Mouse (Mus musculus) lung, adult 2 months (tissue): ENCODE measurements at regions not wholly inside any gene's neighbourhood (a gene's known extent, or its start where the extent isn't known, plus 50 kb on each side); places are given as distances from the start of the nearest gene placed in this dataset.
A peak's percentile ranks its signal among the peaks of the same experiment; 100 is the strongest.

Experiments
- DNase-seq: peaks from one replicate; pipeline ENCODE4 v3.0.0; 2022
- H3K4me1 ChIP-seq: fragments of 200-500 bp; 2 replicates; pipeline ENCODE4 v1.6.1; 2011; ENCODE audit warnings: low read length; ENCODE audit not compliant: control insufficient read depth, insufficient read depth
- H3K4me3 ChIP-seq: fragments of 200-500 bp; replicated peaks from 2 replicates; pipeline ENCODE3; 2011; ENCODE audit warnings: low read depth, mild to moderate bottlenecking, control low read depth, low read length; ENCODE audit errors: extremely low read depth
- CTCF ChIP-seq: fragments of 200-500 bp; IDR thresholded peaks from 2 replicates; pipeline ENCODE4 v1.5.1; 2011; ENCODE audit warnings: mild to moderate bottlenecking, low read length, control low read depth; ENCODE audit not compliant: insufficient read depth
- POLR2A ChIP-seq: fragments of 200-500 bp; IDR thresholded peaks from 2 replicates; pipeline ENCODE4 v1.6.1; 2011; ENCODE audit warnings: low read depth, mild to moderate bottlenecking, control low read depth, low read length, borderline replicate concordance; ENCODE audit errors: extremely low read depth
- WGBS: fragments of 180-500 bp; shearing (Covaris S2); methylation state at CpG from one replicate; pipeline ENCODE4 v1.1.7; 2018; 5-methylcytosine and 5-hydroxymethylcytosine counted together

GRCm38 (mm10) chr15:10868716-10869585, 83.2 kb upstream of the C1qtnf3 start:
- WGBS, result 59% methylated on average over 14 of the region's 14 CpGs
- DNase-seq, result no peak
- TF ChIP-seq POLR2A (no peak), CTCF (no peak)
- H3K4me3 ChIP-seq, result no peak overlapping the region
- H3K4me1 ChIP-seq, result peaks cover 37% of the 10 kb centered on the region

- TF ChIP-seq CTCF, result no peak
- TF ChIP-seq POLR2A, result no peak
- Histone ChIP-seq H3K4me3 (no peak overlapping the region), H3K4me1 (peaks cover 30% of the 10 kb centered on the region)
- DNase-seq, result peak; percentile 52
- WGBS, result 27% methylated on average over 13 of the region's 13 CpGs
Observed at GRCm38 (mm10) chr15:10869879-10870278, 82.3 kb upstream of the C1qtnf3 start.

GRCm38 (mm10) chr15:10872322-10872967, 79.7 kb upstream of the C1qtnf3 start:
- 7% methylated on average over 12 of the region's 13 CpGs for WGBS
- no peak overlapping the region for H3K4me3 ChIP-seq

GRCm38 (mm10) chr15:10876328-10876727, 75.8 kb upstream of the C1qtnf3 start:
- Histone ChIP-seq H3K4me1 (no peaks in the 10 kb centered on the region), H3K4me3 (no peak overlapping the region)
- no peak for DNase-seq
- 32% methylated on average over 5 of the region's 5 CpGs for WGBS
- no peak for TF ChIP-seq POLR2A

More at GRCm38 (mm10) chr15:10872322-10872967, 79.7 kb upstream of the C1qtnf3 start:
- TF ChIP-seq CTCF, result peak; percentile 77
- TF ChIP-seq POLR2A, result no peak
- H3K4me1 ChIP-seq, result peaks cover 17% of the 10 kb centered on the region
- no peak for DNase-seq

GRCm38 (mm10) chr15:10881726-10882125, 70.4 kb upstream of the C1qtnf3 start:
- no peak for TF ChIP-seq POLR2A
- TF ChIP-seq CTCF, result no peak
- WGBS, result 69% methylated on average over 1 of the region's 1 CpGs
- no peak for DNase-seq
- Histone ChIP-seq H3K4me1 (no peaks in the 10 kb centered on the region), H3K4me3 (no peak overlapping the region)

- Histone ChIP-seq H3K4me3 (no peak overlapping the region), H3K4me1 (peaks cover 3% of the 10 kb centered on the region; the same call in 1 of the 2 replicates)
- no peak for DNase-seq
- WGBS, result 94% methylated on average over 6 of the region's 6 CpGs
- TF ChIP-seq CTCF (no peak), POLR2A (no peak)
Observed at GRCm38 (mm10) chr15:10887990-10888389, 64.1 kb upstream of the C1qtnf3 start.

GRCm38 (mm10) chr15:10890220-10890921, 61.8 kb upstream of the C1qtnf3 start:
- WGBS, result 17% methylated on average over 8 of the region's 8 CpGs
- no peak for TF ChIP-seq POLR2A
- TF ChIP-seq CTCF, result no peak
- H3K4me3 ChIP-seq, result no peak overlapping the region
- peak; percentile 16 for DNase-seq
- H3K4me1 ChIP-seq, result peaks cover 3% of the 10 kb centered on the region; the same call in 1 of the 2 replicates

- WGBS, result 75% methylated on average over 5 of the region's 5 CpGs
- no peak for TF ChIP-seq CTCF
- no peak for TF ChIP-seq POLR2A
- H3K4me3 ChIP-seq, result no peak overlapping the region
- DNase-seq, result no peak
- no peaks in the 10 kb centered on the region for H3K4me1 ChIP-seq
Observed at GRCm38 (mm10) chr15:10898309-10898708, 53.8 kb upstream of the C1qtnf3 start.

GRCm38 (mm10) chr15:10898715-10899486, 53.2 kb upstream of the C1qtnf3 start:
- no peak overlapping the region for H3K4me3 ChIP-seq
- DNase-seq, result no peak
- 53% methylated on average over 4 of the region's 4 CpGs for WGBS
- no peaks in the 10 kb centered on the region for H3K4me1 ChIP-seq
- TF ChIP-seq CTCF, result no peak
- TF ChIP-seq POLR2A, result no peak
